Mouse (Mus musculus): ENCODE data around the gene Fam184b. TPM values are rescaled to one million over a fixed set of nuclear protein-coding genes. Genes with fewer than 3 reads are reported as not detected.

The Fam184b gene
- polyA plus RNA-seq (2016; fragmentation: Nextera tagmentation; extraction: Ambion mirVana) = 1.2 and 1.4 TPM in 2 replicates

DNA sequence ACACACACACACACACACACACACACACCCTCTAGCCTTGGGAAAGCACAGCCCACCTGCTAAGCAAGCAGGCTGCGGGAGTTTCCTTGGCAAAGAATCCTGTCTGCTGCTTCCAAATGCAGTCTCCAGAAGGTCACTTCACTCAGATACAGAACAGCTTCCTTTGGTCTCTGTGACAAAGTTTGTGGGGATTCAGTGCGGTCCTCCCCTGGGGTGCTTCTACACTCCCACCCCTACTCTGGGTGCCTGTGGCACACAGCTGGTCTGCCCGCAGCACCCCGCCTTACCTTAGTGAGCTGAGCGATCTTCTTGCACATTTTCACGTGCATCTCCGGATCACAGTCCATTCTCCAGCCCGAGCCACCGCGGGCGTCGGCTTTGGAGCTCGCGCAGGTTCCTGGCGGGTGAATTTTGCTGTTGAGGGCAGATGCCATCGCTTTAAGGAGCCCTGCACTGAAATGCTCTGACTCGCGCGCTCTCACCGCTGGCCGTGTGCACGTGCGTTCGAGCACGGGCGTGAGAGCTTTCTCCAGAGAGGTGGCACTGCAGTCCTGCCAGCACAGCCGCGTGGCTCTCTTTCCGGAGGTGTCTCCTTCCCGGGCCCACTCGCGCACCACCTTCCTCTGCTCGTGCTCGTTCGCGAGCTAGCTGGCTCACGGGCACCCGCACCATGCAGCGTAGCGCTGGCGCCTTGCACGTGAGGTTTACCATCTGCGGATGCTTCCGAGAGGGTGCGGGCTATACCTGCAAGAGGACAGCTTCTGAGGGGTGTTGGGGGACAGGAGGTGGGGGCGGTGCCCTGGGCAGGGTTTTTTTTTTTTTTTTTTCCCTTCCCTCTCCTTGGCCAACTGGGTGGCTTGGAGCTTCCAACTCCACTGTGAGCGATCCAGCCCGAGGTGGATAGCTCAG lies at the start of gene Fam184b:
Gene Fam184b (minus strand): TSS at position 809 of the 909 bp plus-strand sequence.
- Histone ChIP-seq H3K27ac (peak within 1 kb of the TSS; percentile 81), H3K36me3 (replicated peaks) (no peaks in the 10 kb centered on the region), H3K4me1 (peaks cover 14% of the 10 kb centered on the region), H3K9me3 (no peaks in the 10 kb centered on the region), H3K4me3 (peak within 1 kb of the TSS; percentile 72), H3K27me3 (ENCODE audit: poor library complexity, severe bottlenecking) (peaks cover 45% of the 10 kb centered on the region)
- peak; percentile 44 for DNase-seq (ENCODE audit: extremely low spot score, low spot score)
- WGBS = 1% methylated on average over 48 of the region's 48 CpGs

DNA sequence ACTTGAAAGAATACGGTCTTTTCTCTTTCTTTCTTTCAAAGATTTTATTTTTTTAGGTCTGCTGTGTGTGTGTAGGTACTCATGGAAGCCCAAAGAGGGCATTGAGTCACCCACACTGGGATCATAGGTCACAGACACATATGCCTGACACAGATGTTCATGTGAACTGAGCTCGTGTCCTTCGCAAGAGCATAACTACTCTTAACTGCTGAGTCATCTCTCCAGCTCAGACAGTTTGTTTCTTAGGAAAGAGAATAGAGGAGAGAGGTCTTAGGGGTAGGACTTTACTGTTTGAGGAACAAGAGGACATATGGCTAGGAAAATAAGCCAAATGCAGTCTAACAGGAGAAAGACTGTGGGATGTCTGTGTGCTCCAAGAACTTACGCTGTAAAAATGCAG lies 49.7 kb upstream of the Fam184b start:
- Histone ChIP-seq H3K27ac (no peak overlapping the region), H3K4me1 (no peaks in the 10 kb centered on the region), H3K9me3 (no peaks in the 10 kb centered on the region), H3K27me3 (ENCODE audit: poor library complexity, severe bottlenecking) (no peaks in the 10 kb centered on the region), H3K36me3 (replicated peaks) (peaks cover 71% of the 10 kb centered on the region), H3K4me3 (no peak overlapping the region)
- no peak for DNase-seq (ENCODE audit: extremely low spot score, low spot score)
- WGBS = 92% methylated on average over 4 of the region's 4 CpGs

DNA sequence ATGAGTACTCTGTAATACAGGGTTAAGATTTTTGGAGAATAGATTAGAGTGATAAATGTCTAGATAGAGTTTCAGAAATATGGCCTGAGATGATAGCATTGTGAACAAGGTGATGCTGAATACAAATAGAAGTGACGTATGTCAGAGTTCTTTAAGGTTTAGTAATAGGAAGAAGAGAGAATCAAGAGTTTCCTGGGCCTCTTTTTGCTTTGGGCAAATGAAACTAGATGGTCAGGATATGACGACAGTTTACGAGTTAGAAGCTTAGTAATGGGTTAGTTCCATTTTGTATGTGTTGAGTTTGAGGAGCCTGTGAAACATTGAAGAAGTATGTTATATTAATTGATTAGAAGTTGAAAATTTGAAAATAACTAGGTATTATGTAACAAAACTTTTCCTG lies 46.8 kb upstream of the Fam184b start:
- DNase-seq (ENCODE audit: extremely low spot score, low spot score) = no peak
- H3K4me1 ChIP-seq = no peaks in the 10 kb centered on the region
- peaks cover 83% of the 10 kb centered on the region for H3K36me3 ChIP-seq (replicated peaks)
- H3K27me3 ChIP-seq (ENCODE audit: poor library complexity, severe bottlenecking) = no peaks in the 10 kb centered on the region
- H3K9me3 ChIP-seq = no peaks in the 10 kb centered on the region
- no peak overlapping the region for H3K27ac ChIP-seq
- 97% methylated on average over 3 of the region's 3 CpGs for WGBS
- no peak overlapping the region for H3K4me3 ChIP-seq

DNA sequence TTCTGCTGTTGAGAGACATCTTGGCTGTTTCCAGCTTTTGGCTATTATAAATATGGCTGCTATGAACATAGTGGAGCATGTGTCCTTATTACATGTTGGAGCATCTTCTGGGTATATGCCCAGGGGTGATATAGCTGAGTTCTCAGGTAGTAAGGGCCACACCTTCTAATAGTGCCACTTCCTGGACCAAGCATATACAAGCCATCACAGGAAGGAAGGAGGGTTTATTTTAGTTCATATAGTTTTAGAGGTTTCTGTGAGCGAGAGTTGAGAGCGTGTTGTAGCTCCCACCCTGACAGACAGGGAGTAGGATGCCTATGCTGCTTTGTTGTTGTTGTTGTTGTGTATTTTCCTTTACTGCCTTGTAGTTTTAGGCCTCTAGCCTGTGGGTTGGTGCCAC lies 45.8 kb upstream of the Fam184b start:
- DNase-seq (ENCODE audit: extremely low spot score, low spot score) = no peak
- no peak overlapping the region for H3K4me3 ChIP-seq
- no peaks in the 10 kb centered on the region for H3K27me3 ChIP-seq (ENCODE audit: poor library complexity, severe bottlenecking)
- 97% methylated on average over 2 of the region's 2 CpGs for WGBS
- H3K27ac ChIP-seq = no peak overlapping the region
- H3K4me1 ChIP-seq = no peaks in the 10 kb centered on the region
- H3K36me3 ChIP-seq (replicated peaks) = peaks cover 89% of the 10 kb centered on the region
- H3K9me3 ChIP-seq = no peaks in the 10 kb centered on the region

DNA sequence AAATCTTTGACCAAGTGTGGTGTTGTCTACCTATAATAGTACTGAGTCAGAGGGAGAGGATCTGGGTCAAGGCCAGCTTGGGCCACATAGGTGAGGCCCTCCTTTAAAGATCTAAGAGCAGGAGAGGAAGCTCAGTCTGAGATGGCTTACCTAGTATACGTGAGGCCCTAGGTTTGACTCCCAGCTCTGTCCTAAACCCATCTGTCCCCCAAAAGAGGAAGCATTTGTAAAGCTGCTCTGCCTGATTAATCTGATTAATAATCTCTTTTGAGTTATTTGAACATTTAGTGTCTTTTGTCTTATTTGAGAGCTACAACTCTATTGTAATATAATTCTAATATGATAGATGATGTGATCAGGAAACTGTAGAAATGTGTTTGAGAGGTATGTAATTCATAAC lies 44.0 kb upstream of the Fam184b start:
- no peak overlapping the region for H3K27ac ChIP-seq
- no peaks in the 10 kb centered on the region for H3K9me3 ChIP-seq
- 84% methylated on average over 1 of the region's 1 CpGs for WGBS
- H3K27me3 ChIP-seq (ENCODE audit: poor library complexity, severe bottlenecking) = no peaks in the 10 kb centered on the region
- DNase-seq (ENCODE audit: extremely low spot score, low spot score) = no peak
- peaks cover 90% of the 10 kb centered on the region for H3K36me3 ChIP-seq (replicated peaks)
- H3K4me1 ChIP-seq = no peaks in the 10 kb centered on the region
- H3K4me3 ChIP-seq = no peak overlapping the region

DNA sequence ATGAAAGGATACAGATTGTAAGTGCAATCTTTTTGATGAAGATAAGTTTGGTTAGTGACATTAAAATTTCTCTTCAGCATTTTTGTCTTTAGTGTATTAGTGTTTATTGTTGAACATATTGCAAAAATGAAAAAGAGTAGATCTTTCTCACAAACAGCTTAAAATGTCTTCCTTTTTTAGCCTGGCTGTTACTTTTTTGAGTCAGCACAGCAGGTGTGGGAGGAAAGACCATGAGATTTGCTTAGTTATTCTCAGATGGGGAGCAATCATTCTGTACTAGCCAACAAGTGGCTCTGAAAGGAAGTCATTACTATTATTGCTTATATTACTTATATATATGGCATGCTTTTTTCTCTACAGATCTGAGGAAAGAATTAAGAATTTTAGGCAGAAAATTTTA lies 40.5 kb upstream of the Fam184b start:
- Histone ChIP-seq H3K36me3 (replicated peaks) (peaks cover 94% of the 10 kb centered on the region), H3K4me3 (no peak overlapping the region), H3K27me3 (ENCODE audit: poor library complexity, severe bottlenecking) (no peaks in the 10 kb centered on the region), H3K9me3 (no peaks in the 10 kb centered on the region), H3K27ac (no peak overlapping the region), H3K4me1 (no peaks in the 10 kb centered on the region)
- no peak for DNase-seq (ENCODE audit: extremely low spot score, low spot score)

DNA sequence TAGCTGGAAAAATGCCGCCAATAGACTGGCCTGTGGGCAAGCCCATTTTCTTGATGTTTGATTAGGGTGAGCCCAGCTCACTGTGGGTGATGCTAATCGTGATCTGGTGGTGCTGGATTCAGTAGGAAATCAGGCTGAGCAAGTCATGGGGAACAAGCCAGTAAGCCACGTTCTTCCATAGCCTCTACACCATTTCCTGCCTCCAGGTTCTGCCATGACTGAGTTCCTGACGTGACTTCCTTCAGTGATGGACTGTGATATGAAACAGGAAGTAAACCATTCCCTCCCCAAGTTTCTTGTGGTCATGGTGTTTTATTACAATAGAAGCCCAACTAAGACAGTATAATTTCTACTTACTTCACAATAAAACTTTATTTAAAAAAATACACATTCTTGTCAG lies 38.2 kb upstream of the Fam184b start:
- no peak overlapping the region for H3K27ac ChIP-seq
- DNase-seq (ENCODE audit: extremely low spot score, low spot score) = no peak
- no peaks in the 10 kb centered on the region for H3K27me3 ChIP-seq (ENCODE audit: poor library complexity, severe bottlenecking)
- H3K36me3 ChIP-seq (replicated peaks) = peaks cover 89% of the 10 kb centered on the region
- H3K9me3 ChIP-seq = no peaks in the 10 kb centered on the region
- no peaks in the 10 kb centered on the region for H3K4me1 ChIP-seq
- 95% methylated on average over 4 of the region's 4 CpGs for WGBS
- H3K4me3 ChIP-seq = no peak overlapping the region

DNA sequence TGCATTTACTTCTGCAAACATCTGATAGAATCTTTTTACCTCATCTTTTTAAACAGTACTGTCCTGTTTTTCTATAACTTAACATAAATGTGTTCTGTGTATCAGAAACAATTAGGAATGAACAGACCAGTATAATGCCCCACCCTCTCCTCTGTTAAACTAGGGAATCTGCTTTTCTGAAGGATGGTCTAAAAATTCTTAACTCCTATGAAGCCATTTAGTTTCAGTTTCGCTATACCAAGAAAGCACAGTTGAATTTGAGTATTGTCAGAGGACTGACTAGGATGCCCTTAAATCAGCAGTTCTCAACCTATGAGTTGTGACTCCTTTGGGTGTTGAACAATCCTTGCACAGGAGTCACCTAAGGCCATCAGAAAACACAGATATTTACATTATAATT lies 35.6 kb upstream of the Fam184b start:
- Histone ChIP-seq H3K27me3 (ENCODE audit: poor library complexity, severe bottlenecking) (no peaks in the 10 kb centered on the region), H3K27ac (no peak overlapping the region), H3K36me3 (replicated peaks) (peaks cover 71% of the 10 kb centered on the region), H3K4me1 (peaks cover 12% of the 10 kb centered on the region), H3K4me3 (no peak overlapping the region), H3K9me3 (no peaks in the 10 kb centered on the region)
- 92% methylated on average over 1 of the region's 1 CpGs for WGBS
- no peak for DNase-seq (ENCODE audit: extremely low spot score, low spot score)

DNA sequence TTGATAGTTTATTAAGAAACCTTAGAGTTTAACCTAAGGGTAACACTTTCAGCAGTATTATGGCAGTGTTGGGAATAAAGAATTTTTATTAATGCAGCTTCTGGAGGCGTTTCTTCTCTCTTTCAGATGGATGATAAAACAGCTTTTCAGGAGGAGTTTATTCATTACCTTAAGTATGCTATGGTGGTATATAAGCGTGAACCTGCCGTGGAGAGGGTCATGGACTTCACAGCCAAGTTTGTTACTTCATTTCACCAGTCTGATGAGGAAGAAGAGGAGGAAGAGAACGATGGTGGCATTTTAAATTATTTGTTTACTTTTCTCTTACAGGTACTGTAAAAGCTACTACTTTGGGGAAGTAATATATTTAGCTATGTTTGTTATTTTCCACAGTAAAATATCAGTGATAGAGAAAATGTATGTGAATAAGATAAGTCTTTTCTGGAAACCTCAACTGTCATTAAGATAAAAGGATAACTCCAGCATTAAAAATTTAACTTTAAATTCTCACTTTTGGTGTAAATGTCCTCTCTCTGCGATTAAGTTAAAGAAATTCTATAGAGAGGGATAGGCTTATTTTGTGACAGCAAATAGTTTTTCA lies 31.6 kb upstream of the Fam184b start:
- 68% methylated on average over 5 of the region's 5 CpGs for WGBS
- no peak for DNase-seq (ENCODE audit: extremely low spot score, low spot score)
- Histone ChIP-seq H3K27ac (peak overlapping the region; percentile 97; the same call in 1 of the 2 replicates), H3K27me3 (ENCODE audit: poor library complexity, severe bottlenecking) (no peaks in the 10 kb centered on the region), H3K4me1 (peaks cover 20% of the 10 kb centered on the region), H3K36me3 (replicated peaks) (peaks cover 37% of the 10 kb centered on the region), H3K9me3 (no peaks in the 10 kb centered on the region), H3K4me3 (peak overlapping the region; percentile 91)

DNA sequence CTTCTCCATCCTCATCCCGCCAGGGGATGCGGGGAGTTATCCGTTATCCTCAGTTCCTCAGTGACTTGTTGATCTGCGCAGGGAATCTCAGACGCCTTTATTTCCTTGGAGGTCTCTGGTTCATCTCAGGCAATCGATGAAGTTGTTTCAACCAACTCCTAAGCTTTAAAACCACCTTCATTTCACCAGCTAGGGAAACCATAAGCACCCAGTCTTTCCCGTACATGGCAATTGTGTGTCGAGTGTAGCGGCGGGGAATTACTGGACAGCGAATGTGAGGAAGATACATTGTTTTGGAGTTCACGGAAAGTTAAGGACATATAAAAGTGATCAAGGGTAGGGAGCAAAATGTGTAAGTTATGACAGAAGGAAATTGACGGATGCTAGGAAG lies 30.9 kb upstream of the Fam184b start:
- WGBS = under 1% methylated on average over 13 of the region's 13 CpGs
- Histone ChIP-seq H3K36me3 (replicated peaks) (peaks cover 29% of the 10 kb centered on the region), H3K27ac (peak overlapping the region; percentile 97), H3K9me3 (no peaks in the 10 kb centered on the region), H3K27me3 (ENCODE audit: poor library complexity, severe bottlenecking) (no peaks in the 10 kb centered on the region), H3K4me1 (peaks cover 20% of the 10 kb centered on the region), H3K4me3 (peak overlapping the region; percentile 91)
- no peak for DNase-seq (ENCODE audit: extremely low spot score, low spot score)

DNA sequence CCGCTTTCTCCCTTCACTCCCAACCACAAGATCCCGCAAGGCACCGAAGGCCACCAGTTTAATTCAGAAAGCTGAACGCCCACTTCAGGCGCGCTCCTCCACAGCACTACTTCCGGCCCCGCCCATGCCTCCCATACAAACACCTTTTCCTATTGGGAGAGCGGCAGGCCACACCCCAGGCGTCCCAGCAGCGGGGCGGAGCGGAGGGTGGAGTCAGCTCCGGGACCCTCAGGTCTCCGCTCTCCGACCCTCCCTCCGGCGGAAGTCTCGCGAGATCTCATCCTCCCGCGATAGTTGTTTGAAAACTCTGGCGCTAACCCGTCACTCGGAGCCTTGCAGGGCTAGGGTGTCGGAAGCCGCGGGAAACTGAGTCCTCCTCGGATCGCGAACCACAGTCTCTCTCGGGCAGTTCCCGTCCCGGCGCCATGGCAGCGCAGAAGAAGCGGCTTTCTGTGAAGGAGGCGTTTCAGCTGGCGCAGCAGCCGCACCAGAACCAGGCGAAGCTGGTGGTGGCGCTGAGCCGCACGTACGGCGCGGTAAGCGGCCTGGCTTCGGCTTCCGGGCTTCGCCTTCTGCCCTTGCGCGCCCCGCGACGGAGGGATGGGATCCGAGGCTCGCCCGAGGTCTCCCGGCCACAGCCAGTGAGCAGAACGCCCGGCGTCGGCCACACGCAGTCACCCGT lies 30.3 kb upstream of the Fam184b start, which contains the start of gene Ncapg:
Gene Ncapg (plus strand): TSS at position 322 of the 682 bp plus-strand sequence.
- peaks cover 20% of the 10 kb centered on the region for H3K4me1 ChIP-seq
- peak; percentile 100 for DNase-seq (ENCODE audit: extremely low spot score, low spot score)
- H3K9me3 ChIP-seq = no peaks in the 10 kb centered on the region
- no peaks in the 10 kb centered on the region for H3K27me3 ChIP-seq (ENCODE audit: poor library complexity, severe bottlenecking)
- peak within 1 kb of the TSS; percentile 91 for H3K4me3 ChIP-seq
- peaks cover 24% of the 10 kb centered on the region for H3K36me3 ChIP-seq (replicated peaks)
- under 1% methylated on average over 66 of the region's 66 CpGs for WGBS
- H3K27ac ChIP-seq = peak within 1 kb of the TSS; percentile 97

DNA sequence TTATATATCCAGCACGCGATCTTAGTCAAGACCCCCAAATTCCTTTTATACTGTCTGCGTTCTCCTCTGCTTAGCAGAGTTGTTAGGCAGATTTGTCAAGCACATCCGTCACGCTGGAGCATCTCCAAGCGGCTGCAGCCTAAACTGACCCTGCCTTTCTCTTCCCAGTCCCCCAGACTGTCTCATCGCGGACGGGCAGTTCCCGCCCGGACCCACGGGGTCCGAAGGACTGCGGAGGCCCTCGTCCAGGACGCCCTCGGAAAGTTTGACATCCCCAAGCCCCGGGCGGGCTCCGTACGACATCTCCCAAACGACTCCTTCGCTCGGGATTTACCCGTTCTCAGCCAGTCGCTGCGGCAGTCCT lies 29.8 kb upstream of the Fam184b start:
- DNase-seq (ENCODE audit: extremely low spot score, low spot score) = no peak
- H3K27ac ChIP-seq = peak overlapping the region; percentile 97
- H3K9me3 ChIP-seq = no peaks in the 10 kb centered on the region
- peaks cover 21% of the 10 kb centered on the region for H3K36me3 ChIP-seq (replicated peaks)
- H3K4me1 ChIP-seq = peaks cover 20% of the 10 kb centered on the region
- no peaks in the 10 kb centered on the region for H3K27me3 ChIP-seq (ENCODE audit: poor library complexity, severe bottlenecking)
- H3K4me3 ChIP-seq = peak overlapping the region; percentile 91
- WGBS = under 1% methylated on average over 27 of the region's 27 CpGs

DNA sequence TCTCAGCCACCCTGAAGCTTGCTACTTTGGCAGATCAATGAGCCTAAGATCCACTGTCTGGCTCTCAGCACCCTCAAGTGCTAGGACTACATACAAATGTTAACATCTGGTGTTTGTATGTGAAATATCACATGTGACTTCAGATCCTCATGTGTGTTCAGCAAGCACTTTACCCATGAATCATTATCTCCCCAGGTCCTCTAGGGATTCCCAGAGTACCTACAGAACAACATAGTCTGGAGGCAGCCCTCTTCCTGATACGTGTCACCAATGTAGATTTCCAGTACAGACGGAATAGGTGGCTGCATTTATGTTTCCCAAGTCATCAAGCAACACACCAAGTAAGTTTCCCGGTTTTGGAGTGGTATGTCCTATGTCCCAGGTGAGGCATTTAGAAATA lies 29.4 kb upstream of the Fam184b start:
- Histone ChIP-seq H3K27ac (peak overlapping the region; percentile 97), H3K4me1 (peaks cover 20% of the 10 kb centered on the region), H3K9me3 (no peaks in the 10 kb centered on the region), H3K36me3 (replicated peaks) (peaks cover 21% of the 10 kb centered on the region), H3K4me3 (peak overlapping the region; percentile 91), H3K27me3 (ENCODE audit: poor library complexity, severe bottlenecking) (no peaks in the 10 kb centered on the region)
- WGBS = 3% methylated on average over 3 of the region's 3 CpGs
- DNase-seq (ENCODE audit: extremely low spot score, low spot score) = no peak
